Mouse (Mus musculus) heart, adult 2 months (tissue): ENCODE measurements around the gene Phka2. TPM values are rescaled to one million over a fixed set of nuclear protein-coding genes. Genes with fewer than 3 reads are reported as not detected.
A peak's percentile ranks its signal among the peaks of the same experiment; 100 is the strongest.

Experiments
- DNase-seq, 2 experiments: peaks; one replicate each; pipeline ENCODE4 v3.0.0; 2021
- H3K27ac ChIP-seq: fragments of 200-600 bp; 2 replicates; pipeline ENCODE4 v1.8.1; 2022
- H3K27me3 ChIP-seq: fragments of 200-500 bp; 2 replicates; pipeline ENCODE4 v1.6.1; 2012; ENCODE audit warnings: mild to moderate bottlenecking, low read length, inconsistent platforms, mixed read lengths; ENCODE audit not compliant: control insufficient read depth, insufficient read depth
- H3K36me3 ChIP-seq: fragments of 200-500 bp; 2 replicates; pipeline ENCODE4 v1.6.1; 2012; ENCODE audit warnings: low read length, inconsistent platforms; ENCODE audit not compliant: control insufficient read depth, insufficient read depth
- H3K4me1 ChIP-seq: fragments of 200-500 bp; 2 replicates; pipeline ENCODE4 v1.6.1; 2011; ENCODE audit warnings: low read length; ENCODE audit not compliant: control insufficient read depth, insufficient read depth
- H3K4me3 ChIP-seq: fragments of 200-600 bp; 2 replicates; pipeline ENCODE4 v1.8.1; 2022
- H3K79me2 ChIP-seq: fragments of 200-500 bp; replicated peaks from 2 replicates; pipeline ENCODE4 v1.6.1; 2012; ENCODE audit warnings: mild to moderate bottlenecking, inconsistent platforms, low read length, moderate library complexity, mixed read lengths; ENCODE audit not compliant: control insufficient read depth, insufficient read depth
- H3K9ac ChIP-seq: fragments of 200-500 bp; 2 replicates; pipeline ENCODE4 v1.6.1; 2012; ENCODE audit warnings: low read depth, mild to moderate bottlenecking, control low read depth, inconsistent platforms, low read length, mixed read lengths
- CTCF ChIP-seq: fragments of 200-600 bp; IDR thresholded peaks from 2 replicates; pipeline ENCODE4 v1.8.1; 2022; ENCODE audit warnings: antibody characterized with exemption, mild to moderate bottlenecking, moderate library complexity
- EP300 ChIP-seq: fragments of 200-500 bp; IDR thresholded peaks from 2 replicates; pipeline ENCODE4 v1.6.1; 2011; ENCODE audit warnings: low read depth, low read length, control low read depth; ENCODE audit not compliant: insufficient read depth
- POLR2A ChIP-seq: fragments of 200-500 bp; IDR thresholded peaks from 2 replicates; pipeline ENCODE4 v1.6.1; 2011; ENCODE audit warnings: mild to moderate bottlenecking, low read depth, low read length, control low read depth; ENCODE audit not compliant: insufficient read depth
- WGBS: fragments of 180-500 bp; shearing (Covaris S2); methylation state at CpG from one replicate; pipeline ENCODE4 v1.1.7; 2018; 5-methylcytosine and 5-hydroxymethylcytosine counted together
- intact Hi-C: fragments of 180-260 bp; cut with DNase I; formaldehyde crosslinking; loops from one replicate; pipeline ENCODE4 v1.15.1; 2025
- polyA plus RNA-seq: library from polyadenylated mRNA; depleted of rRNA; stranded (reverse); fragments of >200 nt; gene quantifications from 2 replicates; pipeline ENCODE4 v1.2.3, GENCODE M21; 2012
- total RNA-seq, 2 experiments: library from RNA; stranded (reverse); gene quantifications; 2 replicates each; pipeline ENCODE4 v1.2.3; 2021

Phka2 gene
- total and polyA plus RNA-seq, 3 experiments, result 7.2 to 12.9 (median 12.8) TPM

GRCm38 (mm10) chrX:160542772-160543171, 40.8 kb downstream of the Phka2 start:
- intact Hi-C loops, result no loop called here
- 36% methylated on average over 2 of the region's 2 CpGs for WGBS
- H3K9ac ChIP-seq, result no peak overlapping the region
- no peaks in the 10 kb centered on the region for H3K79me2 ChIP-seq
- TF ChIP-seq CTCF (no peak), EP300 (no peak), POLR2A (no peak)
- DNase-seq, result peak in 1 of 2 experiments; percentile 32
- no peaks in the 10 kb centered on the region for H3K27me3 ChIP-seq
- no peak overlapping the region for H3K27ac ChIP-seq
- H3K4me1 ChIP-seq, result peaks cover 1% of the 10 kb centered on the region; the same call in 1 of the 2 replicates
- no peak overlapping the region for H3K4me3 ChIP-seq
- no peaks in the 10 kb centered on the region for H3K36me3 ChIP-seq

GRCm38 (mm10) chrX:160548875-160549274, 46.9 kb downstream of the Phka2 start:
- intact Hi-C loops, result no loop called here
- no peaks in the 10 kb centered on the region for H3K27me3 ChIP-seq
- no peaks in the 10 kb centered on the region for H3K79me2 ChIP-seq
- H3K36me3 ChIP-seq, result no peaks in the 10 kb centered on the region
- no peak for TF ChIP-seq POLR2A
- TF ChIP-seq CTCF, result no peak
- no peak for TF ChIP-seq EP300
- no peaks in the 10 kb centered on the region for H3K4me1 ChIP-seq
- H3K9ac ChIP-seq, result no peak overlapping the region
- no peak overlapping the region for H3K27ac ChIP-seq
- H3K4me3 ChIP-seq, result no peak overlapping the region
- 61% methylated on average over 1 of the region's 1 CpGs for WGBS
- no peak for DNase-seq

- Histone ChIP-seq H3K4me1 (no peaks in the 10 kb centered on the region), H3K36me3 (no peaks in the 10 kb centered on the region), H3K9ac (no peak overlapping the region), H3K79me2 (no peaks in the 10 kb centered on the region), H3K27ac (no peak overlapping the region), H3K27me3 (no peaks in the 10 kb centered on the region), H3K4me3 (no peak overlapping the region)
- 60% methylated on average over 4 of the region's 4 CpGs for WGBS
- no peak for TF ChIP-seq EP300
- TF ChIP-seq CTCF, result peak; percentile 45
- TF ChIP-seq POLR2A, result no peak
- intact Hi-C loops, result loop anchor here (5.0 kb wide), 1 partner anchor 100 kb away; no protein-coding TSS in a partner anchor
- DNase-seq, result no peak
Observed at GRCm38 (mm10) chrX:160552066-160552465, 50.1 kb downstream of the Phka2 start.

- DNase-seq, result no peak
- no peaks in the 10 kb centered on the region for H3K27me3 ChIP-seq
- no peaks in the 10 kb centered on the region for H3K36me3 ChIP-seq
- no peak for TF ChIP-seq POLR2A
- TF ChIP-seq CTCF, result peak; percentile 60
- no peak for TF ChIP-seq EP300
- intact Hi-C loops, result loop anchor here (5.0 to 10.0 kb wide), 2 partner anchors 181 to 449 kb away; partner anchors contain the start of gene Rs1
- H3K79me2 ChIP-seq, result no peaks in the 10 kb centered on the region
- no peak overlapping the region for H3K27ac ChIP-seq
- no peaks in the 10 kb centered on the region for H3K4me1 ChIP-seq
- no peak overlapping the region for H3K4me3 ChIP-seq
- 62% methylated on average over 5 of the region's 5 CpGs for WGBS
- no peak overlapping the region for H3K9ac ChIP-seq
Observed at GRCm38 (mm10) chrX:160583589-160583988, 81.6 kb downstream of the Phka2 start.

- no peak for DNase-seq
- 80% methylated on average over 4 of the region's 4 CpGs for WGBS
- intact Hi-C loops, result loop anchor here (5.0 to 10.0 kb wide), 2 partner anchors 181 to 448 kb away; partner anchors contain the start of gene Rs1
- TF ChIP-seq CTCF, result no peak
- TF ChIP-seq POLR2A, result no peak
- no peak for TF ChIP-seq EP300
- H3K36me3 ChIP-seq, result peaks cover 2% of the 10 kb centered on the region; the same call in 1 of the 2 replicates
- H3K27ac ChIP-seq, result no peak overlapping the region
- no peak overlapping the region for H3K4me3 ChIP-seq
- no peaks in the 10 kb centered on the region for H3K27me3 ChIP-seq
- H3K4me1 ChIP-seq, result no peaks in the 10 kb centered on the region; the same call in none of the 2 replicates
- H3K9ac ChIP-seq, result no peak overlapping the region
- no peaks in the 10 kb centered on the region for H3K79me2 ChIP-seq
Observed at GRCm38 (mm10) chrX:160584148-160584838, 82.3 kb downstream of the Phka2 start.

- H3K4me1 ChIP-seq, result no peaks in the 10 kb centered on the region; the same call in none of the 2 replicates
- H3K27ac ChIP-seq, result no peak overlapping the region
- intact Hi-C loops, result loop anchor here (10.0 kb wide), 1 partner anchor 180 kb away; the partner anchor contains the start of gene Rs1
- WGBS, result 43% methylated on average over 1 of the region's 1 CpGs
- H3K4me3 ChIP-seq, result no peak overlapping the region
- DNase-seq, result no peak
- H3K27me3 ChIP-seq, result no peaks in the 10 kb centered on the region
- peaks cover 2% of the 10 kb centered on the region; the same call in 1 of the 2 replicates for H3K36me3 ChIP-seq
- H3K79me2 ChIP-seq, result no peaks in the 10 kb centered on the region
- H3K9ac ChIP-seq, result no peak overlapping the region
- TF ChIP-seq EP300 (no peak), CTCF (no peak)
Observed at GRCm38 (mm10) chrX:160585110-160585509, 83.1 kb downstream of the Phka2 start.
